Comparison of ENCODE assay signal across 13 mouse cellular contexts in genomic region chr4:153114998-153115397, GRCm38 (mm10).
"Had no signal": no experiment of that assay in that cellular context is flagged by ENCODE, and none has a peak within 500 bp of the region (broad histone marks: within the 10 kb centered on the region; RNA-seq: fewer than 3 reads in every experiment).

No protein-coding gene starts in this region.

- H3K27ac ChIP-seq: kidney, embryonic 15.5 days; limb, embryonic 15.5 days; liver, embryonic 14.5 days; macrophage; midbrain, embryonic 13.5 days had no signal

- H3K9ac ChIP-seq: kidney, embryonic 15.5 days; limb, embryonic 15.5 days; liver, embryonic 14.5 days; liver, postnatal 0 days; lung, embryonic 14.5 days; midbrain, embryonic 13.5 days had no signal

- H3K36me3 ChIP-seq: kidney, embryonic 15.5 days; limb, embryonic 15.5 days; midbrain, embryonic 13.5 days had no signal

- DNase-seq: kidney, postnatal 10 days; liver, postnatal 0 days; lung, embryonic 14.5 days; thymus, adult 18-20 months; thymus, postnatal 14 days; thymus, postnatal 4 days had no signal

- ATAC-seq: liver, postnatal 0 days; lung, postnatal 0 days; midbrain, embryonic 13.5 days had no signal

- H3K4me2 ChIP-seq: kidney, embryonic 15.5 days; limb, embryonic 15.5 days; liver, embryonic 11.5 days; lung, embryonic 14.5 days; midbrain, embryonic 13.5 days had no signal

- H3K27me3 ChIP-seq: kidney, embryonic 15.5 days; limb, embryonic 15.5 days had no signal

- H3K4me3 ChIP-seq: kidney, embryonic 15.5 days; limb, embryonic 15.5 days; midbrain, embryonic 13.5 days had no signal

- H3K9me3 ChIP-seq: kidney, embryonic 15.5 days had no signal
